Mouse (Mus musculus) bone marrow, adult 2 months (tissue): ENCODE data around the gene Htr1d.

ENCODE experiments used
- CTCF ChIP-seq: fragments of 200-500 bp; IDR thresholded peaks from 2 replicates; pipeline ENCODE4 v1.5.1; 2011; ENCODE audit warnings: low read length, control low read depth; ENCODE audit not compliant: control insufficient read depth, insufficient read depth
- POLR2A ChIP-seq: fragments of 200-500 bp; IDR thresholded peaks from 2 replicates; pipeline ENCODE4 v1.6.1; 2011; ENCODE audit warnings: low read depth, mild to moderate bottlenecking, control low read depth, low read length, borderline replicate concordance; ENCODE audit not compliant: control insufficient read depth

DNA sequence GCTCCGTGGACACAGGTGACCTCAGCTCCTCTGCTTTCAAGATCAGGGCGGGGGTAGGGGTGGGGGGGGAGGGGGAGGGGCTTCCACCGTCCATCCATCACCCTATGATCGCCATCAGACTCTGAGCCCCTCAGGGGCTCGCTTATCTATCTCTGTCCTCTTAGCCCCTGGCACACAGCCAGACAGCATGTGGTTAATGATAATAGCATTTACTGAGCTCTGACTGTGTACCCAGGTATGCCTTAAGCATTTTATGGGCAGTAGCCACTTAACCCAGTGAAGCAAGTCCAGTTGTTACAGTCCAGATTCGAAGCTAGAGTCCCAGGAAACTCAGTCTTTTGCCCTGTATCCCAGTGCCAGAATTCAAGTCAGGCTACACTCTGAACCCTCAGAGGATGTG lies 28.2 kb downstream of the Htr1d start:
- TF ChIP-seq POLR2A (no peak), CTCF (no peak)
